Mouse (Mus musculus) intestine, postnatal 0 days (tissue): ENCODE results near the gene Wrb. TPM values are rescaled to one million over a fixed set of nuclear protein-coding genes. Genes with fewer than 3 reads are reported as not detected.

Experiments used
- ATAC-seq: fragments of 200-750 bp; cut with Nextera tagmentation; 2 replicates; pipeline ENCODE4 v1.8.0; 2017; ENCODE audit warnings: mild to moderate bottlenecking, moderate TSS enrichment, moderate library complexity
- H3K27ac ChIP-seq: fragments of 300-500 bp; sonication (generic); 2 replicates; pipeline ENCODE4 v1.5.1; 2014; ENCODE audit warnings: mild to moderate bottlenecking, low read depth, low read length, moderate library complexity
- H3K27me3 ChIP-seq: fragments of 300-500 bp; sonication (generic); replicated peaks from 2 replicates; pipeline ENCODE4 v1.6.1; 2014; ENCODE audit warnings: low read length, mixed read lengths; ENCODE audit not compliant: control insufficient read depth, insufficient read depth
- H3K36me3 ChIP-seq: fragments of 300-500 bp; sonication (generic); 2 replicates; pipeline ENCODE4 v1.6.1; 2014; ENCODE audit warnings: mild to moderate bottlenecking, moderate library complexity; ENCODE audit not compliant: control insufficient read depth, insufficient read depth
- H3K4me1 ChIP-seq: fragments of 300-500 bp; sonication (generic); replicated peaks from 2 replicates; pipeline ENCODE4 v1.6.1; 2014; ENCODE audit warnings: antibody characterized with exemption, low read length, mixed read lengths; ENCODE audit not compliant: control insufficient read depth, insufficient read depth
- H3K4me2 ChIP-seq: fragments of 300-500 bp; sonication (generic); replicated peaks from 2 replicates; pipeline ENCODE4 v1.6.1; 2014; ENCODE audit warnings: low read depth, mild to moderate bottlenecking, moderate library complexity
- H3K4me3 ChIP-seq: fragments of 300-500 bp; sonication (generic); 2 replicates; pipeline ENCODE4 v1.5.1; 2014; ENCODE audit warnings: low read depth, low read length
- H3K9ac ChIP-seq: fragments of 300-500 bp; sonication (generic); 2 replicates; pipeline ENCODE4 v1.6.1; 2014; ENCODE audit warnings: mild to moderate bottlenecking, low read depth, low read length
- H3K9me3 ChIP-seq: fragments of 300-500 bp; sonication (generic); 2 replicates; pipeline ENCODE4 v1.6.1; 2016; ENCODE audit warnings: mixed run types; ENCODE audit not compliant: control insufficient read depth
- CTCF ChIP-seq: sonication (generic); IDR thresholded peaks from 2 replicates; pipeline ENCODE4 v1.5.1; 2016; ENCODE audit warnings: low read depth, mild to moderate bottlenecking, control low read depth, antibody characterized with exemption, moderate library complexity
- WGBS: fragments of 180-500 bp; shearing (Covaris S2); extraction: QIAGEN DNeasy Blood & Tissue Kit; methylation state at CpG from one replicate; pipeline ENCODE4 v1.1.7; 2014; 5-methylcytosine and 5-hydroxymethylcytosine counted together
- polyA plus RNA-seq: library from polyadenylated mRNA; unstranded; fragments of >200 nt; fragmentation: Nextera tagmentation; extraction: Ambion mirVana; gene quantifications from 2 replicates; pipeline ENCODE4 v1.2.1, GENCODE M21; 2015

The Wrb gene
- polyA plus RNA-seq, 1 experiment from 2014 or later, result 18.5 TPM

DNA sequence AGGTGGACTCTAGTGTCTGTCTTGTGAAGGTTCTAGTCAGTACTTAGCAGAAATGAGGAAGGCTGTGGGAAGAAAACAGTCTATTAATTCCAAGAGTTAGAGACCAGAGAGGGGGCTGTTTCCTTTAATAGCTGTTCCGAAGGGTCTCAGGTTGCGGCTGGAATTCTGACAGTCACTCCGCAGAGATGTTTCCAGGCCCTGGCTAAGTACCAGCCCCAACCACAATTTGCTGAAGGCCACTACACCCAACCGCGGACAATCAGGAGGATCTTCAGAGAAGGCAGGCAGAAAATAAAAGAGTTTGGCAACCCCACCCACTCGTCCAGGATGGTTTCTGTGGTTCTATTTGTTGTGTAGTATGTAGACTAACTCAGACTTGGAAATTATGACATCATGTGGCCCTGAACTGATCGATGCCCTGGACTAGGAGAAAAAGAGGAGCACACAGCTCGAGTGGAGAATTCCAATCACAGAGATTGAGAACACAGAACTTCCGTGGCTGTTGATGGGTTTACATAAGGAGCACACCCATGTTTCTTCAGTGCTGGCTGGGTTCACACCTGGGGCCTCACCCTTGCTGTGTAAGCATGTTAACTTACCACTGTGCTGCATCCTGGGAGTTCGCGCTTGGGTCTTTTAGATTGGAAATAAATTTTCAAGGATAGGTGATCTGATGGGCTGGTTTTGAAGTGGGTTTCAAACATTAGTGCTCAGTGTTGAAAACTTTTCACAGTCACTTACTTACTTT lies 56.5 kb downstream of the Wrb start:
- no peaks in the 10 kb centered on the region for H3K4me1 ChIP-seq
- WGBS, result 65% methylated on average over 11 of the region's 11 CpGs
- ATAC-seq, result no peak
- H3K4me3 ChIP-seq, result no peak overlapping the region
- H3K36me3 ChIP-seq, result no peaks in the 10 kb centered on the region
- no peak overlapping the region for H3K4me2 ChIP-seq
- no peak for TF ChIP-seq CTCF
- no peak overlapping the region for H3K9ac ChIP-seq
- H3K27ac ChIP-seq, result no peak overlapping the region
- no peaks in the 10 kb centered on the region for H3K9me3 ChIP-seq
- peaks cover 3% of the 10 kb centered on the region; the same call in 1 of the 2 replicates for H3K27me3 ChIP-seq

Other genes with a start within 250 kb of the Wrb start
- gene Psmg1, start 154.4 kb upstream of the Wrb start, polyA plus RNA-seq, result 31.0 and 32.2 TPM in 2 replicates
- 19.9 and 23.3 TPM in 2 replicates for gene Brwd1, start 62.9 kb upstream of the Wrb start, polyA plus RNA-seq
- gene Hmgn1, start 17.7 kb upstream of the Wrb start, polyA plus RNA-seq, result 200 and 202 TPM in 2 replicates
- gene Lca5l, start 46.9 kb downstream of the Wrb start, polyA plus RNA-seq, result 0.44 and 0.59 TPM in 2 replicates
- gene Sh3bgr, start 55.0 kb downstream of the Wrb start, polyA plus RNA-seq, result 25.6 and 28.0 TPM in 2 replicates
- gene B3galt5, start 90.4 kb downstream of the Wrb start, polyA plus RNA-seq, result 0.41 and 0.46 TPM in 2 replicates